Mouse (Mus musculus) hindbrain, embryonic 14.5 days (tissue): ENCODE results near the gene Auts2. TPM values are rescaled to one million over a fixed set of nuclear protein-coding genes. Genes with fewer than 3 reads are reported as not detected.
A peak's percentile ranks its signal among the peaks of the same experiment; 100 is the strongest.

Experiments used
- ATAC-seq: fragments of 200-750 bp; cut with Nextera tagmentation; 2 replicates; pipeline ENCODE4 v1.8.0; 2017; ENCODE audit warnings: moderate number of reproducible peaks, mild to moderate bottlenecking, moderate TSS enrichment, moderate library complexity; ENCODE audit not compliant: low FRiP score
- DNase-seq: peaks from one replicate; pipeline ENCODE4 v3.0.0-alpha.2; 2015; ENCODE audit warnings: low spot score
- H3K27ac ChIP-seq: fragments of 300-500 bp; sonication (generic); 2 replicates; pipeline ENCODE4 v1.5.1; 2014; ENCODE audit warnings: mild to moderate bottlenecking, moderate library complexity
- H3K27me3 ChIP-seq: fragments of 300-500 bp; sonication (generic); 2 replicates; pipeline ENCODE4 v1.6.1; 2014; ENCODE audit warnings: mild to moderate bottlenecking, low read length, mixed read lengths; ENCODE audit not compliant: control insufficient read depth, insufficient read depth
- H3K36me3 ChIP-seq: fragments of 300-500 bp; sonication (generic); replicated peaks from 2 replicates; pipeline ENCODE4 v1.6.1; 2014; ENCODE audit not compliant: control insufficient read depth, insufficient read depth
- H3K4me1 ChIP-seq: fragments of 300-500 bp; sonication (generic); replicated peaks from 2 replicates; pipeline ENCODE4 v1.6.1; 2014; ENCODE audit warnings: antibody characterized with exemption, low read length, mixed read lengths; ENCODE audit not compliant: control insufficient read depth, insufficient read depth
- H3K4me2 ChIP-seq: fragments of 300-500 bp; sonication (generic); replicated peaks from 2 replicates; pipeline ENCODE4 v1.6.1; 2014; ENCODE audit warnings: mild to moderate bottlenecking, moderate library complexity
- H3K4me3 ChIP-seq: fragments of 300-500 bp; sonication (generic); replicated peaks from 2 replicates; pipeline ENCODE4 v1.5.1; 2014; ENCODE audit warnings: mild to moderate bottlenecking, low read length
- H3K9ac ChIP-seq: fragments of 300-500 bp; sonication (generic); 2 replicates; pipeline ENCODE4 v1.6.1; 2014
- H3K9me3 ChIP-seq: fragments of 300-500 bp; sonication (generic); 2 replicates; pipeline ENCODE4 v1.6.1; 2016; ENCODE audit warnings: low read length; ENCODE audit not compliant: control insufficient read depth
- WGBS: fragments of 180-500 bp; shearing (Covaris S2); extraction: QIAGEN DNeasy Blood & Tissue Kit; methylation state at CpG from one replicate; pipeline ENCODE4 v1.1.7; 2014; 5-methylcytosine and 5-hydroxymethylcytosine counted together
- polyA plus RNA-seq: library from polyadenylated mRNA; unstranded; fragments of >200 nt; fragmentation: Nextera tagmentation; extraction: Ambion mirVana; gene quantifications from 2 replicates; pipeline ENCODE4 v1.2.1, GENCODE M21; 2014

Auts2 gene
- polyA plus RNA-seq, 1 experiment from 2014 or later: 61.8 TPM

GRCm38 (mm10) chr5:131802340-131803036 lies 740.7 kb downstream of the Auts2 start:
- WGBS: 22% methylated on average over 6 of the region's 6 CpGs
- peak overlapping the region; percentile 34; the same call in 1 of the 2 replicates for H3K27ac ChIP-seq
- H3K4me3 ChIP-seq: no peak overlapping the region
- H3K27me3 ChIP-seq: no peaks in the 10 kb centered on the region
- H3K36me3 ChIP-seq: no peaks in the 10 kb centered on the region
- no peak overlapping the region for H3K4me2 ChIP-seq
- peak; percentile 70 for ATAC-seq
- H3K4me1 ChIP-seq: peaks cover 40% of the 10 kb centered on the region
- no peak for DNase-seq
- no peaks in the 10 kb centered on the region; the same call in 1 of the 2 replicates for H3K9me3 ChIP-seq
- H3K9ac ChIP-seq: no peak overlapping the region

GRCm38 (mm10) chr5:131801924-131802323 lies 741.2 kb downstream of the Auts2 start:
- no peaks in the 10 kb centered on the region; the same call in 1 of the 2 replicates for H3K9me3 ChIP-seq
- H3K27ac ChIP-seq: peak overlapping the region; percentile 34; the same call in 1 of the 2 replicates
- DNase-seq: no peak
- H3K36me3 ChIP-seq: no peaks in the 10 kb centered on the region
- 27% methylated on average over 6 of the region's 6 CpGs for WGBS
- H3K4me2 ChIP-seq: no peak overlapping the region
- ATAC-seq: peak; percentile 64
- no peak overlapping the region for H3K9ac ChIP-seq
- H3K27me3 ChIP-seq: no peaks in the 10 kb centered on the region
- H3K4me1 ChIP-seq: peaks cover 40% of the 10 kb centered on the region
- no peak overlapping the region for H3K4me3 ChIP-seq

GRCm38 (mm10) chr5:131798373-131798772 lies 744.8 kb downstream of the Auts2 start:
- Histone ChIP-seq H3K9ac (no peak overlapping the region), H3K9me3 (no peaks in the 10 kb centered on the region), H3K4me3 (no peak overlapping the region), H3K4me2 (no peak overlapping the region), H3K27ac (peak overlapping the region; percentile 0; the same call in 1 of the 2 replicates), H3K36me3 (no peaks in the 10 kb centered on the region), H3K27me3 (no peaks in the 10 kb centered on the region), H3K4me1 (peaks cover 61% of the 10 kb centered on the region)
- 33% methylated on average over 5 of the region's 5 CpGs for WGBS
- ATAC-seq (no peak), DNase-seq (no peak)

- no peak overlapping the region for H3K4me3 ChIP-seq
- DNase-seq (no peak), ATAC-seq (no peak)
- H3K4me2 ChIP-seq: no peak overlapping the region
- no peaks in the 10 kb centered on the region for H3K36me3 ChIP-seq
- no peak overlapping the region for H3K9ac ChIP-seq
- no peaks in the 10 kb centered on the region for H3K27me3 ChIP-seq
- no peaks in the 10 kb centered on the region for H3K9me3 ChIP-seq
- no peak overlapping the region for H3K27ac ChIP-seq
- peaks cover 57% of the 10 kb centered on the region for H3K4me1 ChIP-seq
Measured at GRCm38 (mm10) chr5:131797044-131797443, 746.1 kb downstream of the Auts2 start.

DNA sequence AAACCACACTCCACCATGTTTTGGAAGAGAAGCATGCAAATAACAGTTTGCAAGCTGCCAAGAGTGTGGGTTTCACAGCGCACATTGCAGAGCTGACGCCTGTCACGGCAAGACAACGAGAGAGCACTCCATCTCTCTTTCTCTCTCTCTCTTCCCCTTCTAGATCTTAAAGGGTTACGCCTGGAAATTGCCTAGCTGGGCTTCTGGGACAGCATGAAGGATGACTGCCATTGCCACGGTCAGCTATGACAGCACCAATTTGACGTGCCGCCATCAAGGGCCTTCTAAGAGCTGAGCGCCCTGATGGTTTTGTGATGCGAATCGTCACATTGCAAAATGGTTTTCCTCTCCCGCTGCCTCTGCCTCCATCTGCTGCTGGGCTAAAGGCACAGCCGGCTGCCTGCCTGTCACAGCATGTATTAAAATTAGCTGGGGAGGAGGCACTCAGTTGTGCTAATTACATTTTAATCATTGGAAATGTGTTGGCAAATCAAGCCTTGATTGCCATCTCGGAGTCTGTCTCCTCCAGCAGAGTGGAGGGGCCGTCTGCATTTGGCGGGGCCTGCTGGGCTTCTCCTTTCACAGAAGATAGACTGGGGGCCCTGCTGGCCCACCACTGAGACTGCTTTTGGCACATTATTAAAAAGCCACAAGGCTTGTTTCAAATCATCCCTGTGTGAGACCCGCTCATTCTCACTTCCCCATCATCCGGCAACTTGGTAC lies 748.6 kb downstream of the Auts2 start:
- peak; percentile 79 for DNase-seq
- Histone ChIP-seq H3K27me3 (no peaks in the 10 kb centered on the region), H3K9me3 (no peaks in the 10 kb centered on the region), H3K36me3 (no peaks in the 10 kb centered on the region), H3K4me1 (peaks cover 51% of the 10 kb centered on the region), H3K4me3 (no peak overlapping the region), H3K9ac (no peak overlapping the region), H3K4me2 (peak overlapping the region; percentile 37), H3K27ac (peak overlapping the region; percentile 87)
- peak; percentile 88 for ATAC-seq
- WGBS: 14% methylated on average over 18 of the region's 18 CpGs

DNA sequence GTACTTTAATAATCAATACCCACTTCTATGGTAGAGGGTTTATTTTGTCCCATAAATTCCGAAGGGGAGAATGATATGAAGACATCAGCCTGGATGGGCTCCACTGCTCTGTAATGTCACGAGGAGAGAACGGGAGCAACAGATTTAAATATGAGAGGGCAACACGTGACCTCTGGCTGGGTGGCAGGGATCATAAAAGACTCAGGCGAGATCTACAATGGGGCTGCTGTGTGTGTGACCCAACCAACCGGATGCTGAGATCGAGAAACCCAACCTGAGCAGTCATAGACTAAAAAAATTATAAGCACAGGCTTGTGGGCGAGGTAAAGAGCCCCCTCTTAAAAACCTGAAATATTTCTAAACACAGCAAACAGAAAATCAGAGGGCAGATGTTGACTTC lies 753.5 kb downstream of the Auts2 start:
- DNase-seq: no peak

GRCm38 (mm10) chr5:131788008-131788407 lies 755.1 kb downstream of the Auts2 start:
- Histone ChIP-seq H3K27me3 (no peaks in the 10 kb centered on the region), H3K9ac (no peak overlapping the region), H3K4me1 (peaks cover 31% of the 10 kb centered on the region), H3K36me3 (no peaks in the 10 kb centered on the region), H3K4me3 (no peak overlapping the region), H3K27ac (peak overlapping the region; percentile 35; the same call in 1 of the 2 replicates), H3K9me3 (no peaks in the 10 kb centered on the region), H3K4me2 (no peak overlapping the region)
- DNase-seq (no peak), ATAC-seq (no peak; the same call in 1 of the 2 replicates)
- 12% methylated on average over 6 of the region's 6 CpGs for WGBS

More for the DNA sequence above, 753.5 kb downstream of the Auts2 start:
- no peak for ATAC-seq
- no peak overlapping the region for H3K9ac ChIP-seq
- H3K27me3 ChIP-seq: no peaks in the 10 kb centered on the region
- no peak overlapping the region for H3K4me2 ChIP-seq
- 46% methylated on average over 8 of the region's 8 CpGs for WGBS
- no peaks in the 10 kb centered on the region for H3K9me3 ChIP-seq
- no peak overlapping the region for H3K4me3 ChIP-seq
- no peaks in the 10 kb centered on the region for H3K36me3 ChIP-seq
- H3K4me1 ChIP-seq: peaks cover 43% of the 10 kb centered on the region
- no peak overlapping the region for H3K27ac ChIP-seq

DNA sequence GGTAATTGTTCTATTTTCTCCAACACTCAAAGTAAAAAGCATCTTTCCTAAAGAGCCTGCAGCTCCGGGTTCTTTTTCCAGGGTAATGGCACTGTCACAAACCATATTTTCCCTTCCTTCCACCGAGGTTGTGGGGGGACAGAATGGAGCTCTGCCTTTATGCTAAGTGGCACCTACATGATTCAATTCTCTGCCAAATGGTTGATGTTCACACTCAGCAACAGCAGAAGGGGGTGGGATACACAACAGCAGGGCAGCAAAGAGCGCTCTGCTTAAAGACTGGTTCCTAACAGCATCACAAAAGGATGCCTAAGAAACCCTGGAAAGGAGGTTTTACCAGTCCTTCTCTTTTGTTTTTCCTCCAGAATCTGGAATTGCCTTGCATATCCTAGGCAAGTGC lies 759.9 kb downstream of the Auts2 start:
- no peak for ATAC-seq
- Histone ChIP-seq H3K4me2 (no peak overlapping the region), H3K27me3 (no peaks in the 10 kb centered on the region), H3K4me1 (peaks cover 30% of the 10 kb centered on the region), H3K36me3 (no peaks in the 10 kb centered on the region), H3K27ac (no peak overlapping the region), H3K9me3 (no peaks in the 10 kb centered on the region), H3K9ac (no peak overlapping the region), H3K4me3 (no peak overlapping the region)
- DNase-seq: no peak
- 28% methylated on average over 3 of the region's 3 CpGs for WGBS

DNA sequence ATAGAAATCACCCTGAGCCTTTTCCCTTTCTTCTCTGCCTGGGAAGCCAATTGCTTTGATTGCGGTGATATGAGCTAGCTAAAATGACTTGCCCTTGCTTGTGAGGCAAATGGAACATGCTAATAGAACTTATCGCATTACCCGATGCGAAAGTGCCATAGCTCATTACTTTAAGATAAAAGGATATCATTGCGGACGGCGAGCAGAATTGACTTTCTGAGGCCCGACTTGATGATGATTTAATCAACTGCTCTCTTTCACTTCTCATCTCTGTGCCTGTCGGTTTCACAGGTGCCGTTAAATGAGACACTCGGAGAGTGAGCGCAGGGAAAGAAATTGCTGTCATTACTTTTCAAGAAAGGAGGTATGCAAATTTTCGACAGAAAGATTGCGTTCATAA lies 762.1 kb downstream of the Auts2 start:
- DNase-seq: no peak
- no peak for ATAC-seq
- H3K9ac ChIP-seq: no peak overlapping the region
- H3K27ac ChIP-seq: peak overlapping the region; percentile 60
- 58% methylated on average over 14 of the region's 14 CpGs for WGBS
- H3K4me2 ChIP-seq: no peak overlapping the region
- H3K36me3 ChIP-seq: no peaks in the 10 kb centered on the region
- no peaks in the 10 kb centered on the region for H3K9me3 ChIP-seq
- H3K4me1 ChIP-seq: peaks cover 37% of the 10 kb centered on the region
- no peak overlapping the region for H3K4me3 ChIP-seq
- H3K27me3 ChIP-seq: no peaks in the 10 kb centered on the region
